Mouse (Mus musculus): Measurements from ENCODE around the gene Wbp2.

DNA sequence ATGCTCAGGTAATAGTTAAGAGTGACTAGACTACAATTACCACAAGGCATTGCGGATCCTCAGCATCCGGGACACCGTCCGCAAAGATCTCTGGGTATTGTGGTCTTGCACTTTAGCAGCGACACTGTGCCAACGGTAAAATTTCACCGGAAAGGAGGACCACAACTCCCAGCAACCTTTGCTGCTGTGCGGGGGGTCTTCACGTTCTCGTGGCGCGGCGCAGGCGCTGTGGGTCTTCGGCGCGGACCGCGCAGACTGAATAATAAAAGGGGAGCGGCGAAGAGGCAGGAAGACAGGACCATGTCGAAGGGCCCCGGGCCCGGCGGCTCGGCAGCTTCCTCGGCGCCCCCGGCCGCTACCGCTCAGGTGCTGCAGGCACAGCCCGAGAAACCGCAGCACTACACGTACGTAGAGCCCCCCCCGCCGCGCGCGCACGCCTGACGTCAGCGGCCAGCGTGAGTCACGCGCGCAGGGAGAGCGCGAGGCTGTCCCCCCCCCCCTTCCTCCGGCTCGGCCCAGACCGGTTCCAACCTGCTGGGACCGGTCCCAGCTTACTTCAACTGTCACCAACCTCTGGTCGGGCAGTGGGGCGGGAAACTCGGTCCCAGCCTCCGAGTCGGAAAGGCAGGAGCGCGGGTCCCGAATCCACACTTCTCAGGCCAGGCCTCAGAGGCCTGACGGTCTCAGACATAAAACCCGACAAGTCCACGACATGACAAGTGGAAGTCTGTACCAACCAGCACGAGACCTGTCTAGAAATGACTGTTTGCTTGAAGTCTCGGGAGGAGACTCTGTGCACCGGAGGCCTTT lies 56.5 kb downstream of the Wbp2 start, which contains the start of gene Unk:
- no peak for TF ChIP-seq CTCF (IDR thresholded peaks at IDR 0.05; ENCODE audit: low read depth, low read length)
- TF ChIP-seq GATA1 (IDR thresholded peaks at IDR 0.05; ENCODE audit: borderline replicate concordance, low read length): no peak
- TF ChIP-seq POLR2AphosphoS5 (IDR thresholded peaks at IDR 0.05; ENCODE audit: insufficient replicate concordance, low read depth, low read length): no peak
- no peak for TF ChIP-seq TAL1 (conservative IDR thresholded peaks at IDR 0.05; ENCODE audit: low read depth, low read length)
- TF ChIP-seq GATA2 (IDR thresholded peaks at IDR 0.05; ENCODE audit: borderline replicate concordance, low read depth, low read length): no peak

All from G1E (cell line).